Mouse (Mus musculus) forebrain, embryonic 12.5 days (tissue): ENCODE data around the gene Fgd3. TPM values are rescaled to one million over a fixed set of nuclear protein-coding genes. Genes with fewer than 3 reads are reported as not detected.
A peak's percentile ranks its signal among the peaks of the same experiment; 100 is the strongest.

Experiments
- ATAC-seq: fragments of 200-750 bp; cut with Nextera tagmentation; 2 replicates; pipeline ENCODE4 v1.8.0; 2017; ENCODE audit warnings: moderate TSS enrichment; ENCODE audit not compliant: low FRiP score
- H3K27ac ChIP-seq: fragments of 300-500 bp; sonication (generic); 2 replicates; pipeline ENCODE4 v1.5.1; 2016; ENCODE audit warnings: mild to moderate bottlenecking
- H3K27me3 ChIP-seq: fragments of 300-500 bp; sonication (generic); 2 replicates; pipeline ENCODE4 v1.6.1; 2016; ENCODE audit warnings: mild to moderate bottlenecking
- H3K36me3 ChIP-seq: fragments of 300-500 bp; sonication (generic); replicated peaks from 2 replicates; pipeline ENCODE4 v1.6.1; 2016; ENCODE audit warnings: mild to moderate bottlenecking
- H3K4me1 ChIP-seq: fragments of 300-500 bp; sonication (generic); 2 replicates; pipeline ENCODE4 v1.6.1; 2016
- H3K4me2 ChIP-seq: fragments of 300-500 bp; sonication (generic); 2 replicates; pipeline ENCODE4 v1.6.1; 2016; ENCODE audit warnings: mild to moderate bottlenecking, moderate library complexity
- H3K4me3 ChIP-seq: fragments of 300-500 bp; sonication (generic); replicated peaks from 2 replicates; pipeline ENCODE4 v1.5.1; 2016; ENCODE audit warnings: mild to moderate bottlenecking
- H3K9ac ChIP-seq: fragments of 300-500 bp; sonication (generic); 2 replicates; pipeline ENCODE4 v1.6.1; 2016; ENCODE audit warnings: mild to moderate bottlenecking
- H3K9me3 ChIP-seq: fragments of 300-500 bp; sonication (generic); 2 replicates; pipeline ENCODE4 v1.6.1; 2016
- WGBS: fragments of 180-500 bp; shearing (Covaris S2); methylation state at CpG from one replicate; pipeline ENCODE4 v1.1.7; 2016; 5-methylcytosine and 5-hydroxymethylcytosine counted together
- polyA plus RNA-seq: library from polyadenylated mRNA; unstranded; fragments of >200 nt; fragmentation: Nextera tagmentation; extraction: Ambion mirVana; gene quantifications from 2 replicates; pipeline ENCODE4 v1.2.1, GENCODE M21; 2016

Gene Fgd3
- polyA plus RNA-seq, 1 experiment from 2014 or later: 1.7 TPM

GRCm38 (mm10) chr13:49238737-49239136 is 81.4 kb downstream of the Fgd3 start:
- 91% methylated on average over 8 of the region's 8 CpGs for WGBS

GRCm38 (mm10) chr13:49237617-49238016 is 82.5 kb downstream of the Fgd3 start:
- Histone ChIP-seq H3K27me3 (no peaks in the 10 kb centered on the region), H3K4me1 (no peaks in the 10 kb centered on the region), H3K36me3 (no peaks in the 10 kb centered on the region), H3K9me3 (0 out of 2 replicates have a peak, but pooled peaks cover 6% of the 10 kb centered on the region), H3K9ac (no peak overlapping the region), H3K27ac (no peak overlapping the region), H3K4me3 (no peak overlapping the region), H3K4me2 (no peak overlapping the region)
- 92% methylated on average over 8 of the region's 8 CpGs for WGBS
- no peak for ATAC-seq

More at GRCm38 (mm10) chr13:49238737-49239136, 81.4 kb downstream of the Fgd3 start:
- H3K9me3 ChIP-seq: 0 out of 2 replicates have a peak, but pooled peaks cover 6% of the 10 kb centered on the region
- no peaks in the 10 kb centered on the region for H3K36me3 ChIP-seq
- H3K4me2 ChIP-seq: no peak overlapping the region
- no peaks in the 10 kb centered on the region for H3K27me3 ChIP-seq
- H3K27ac ChIP-seq: no peak overlapping the region
- H3K4me1 ChIP-seq: no peaks in the 10 kb centered on the region
- ATAC-seq: no peak
- no peak overlapping the region for H3K9ac ChIP-seq
- H3K4me3 ChIP-seq: no peak overlapping the region

- Histone ChIP-seq H3K9me3 (0 out of 2 replicates have a peak, but pooled peaks cover 6% of the 10 kb centered on the region), H3K9ac (no peak overlapping the region), H3K4me2 (no peak overlapping the region), H3K27me3 (no peaks in the 10 kb centered on the region), H3K27ac (no peak overlapping the region), H3K36me3 (no peaks in the 10 kb centered on the region), H3K4me1 (no peaks in the 10 kb centered on the region), H3K4me3 (no peak overlapping the region)
- WGBS: 96% methylated on average over 4 of the region's 4 CpGs
- ATAC-seq: no peak
These were observed 85.4 kb downstream of the Fgd3 start for GRCm38 (mm10) chr13:49234711-49235110.

- Histone ChIP-seq H3K9ac (no peak overlapping the region), H3K4me2 (no peak overlapping the region), H3K36me3 (no peaks in the 10 kb centered on the region), H3K27ac (no peak overlapping the region), H3K9me3 (0 out of 2 replicates have a peak, but pooled peaks cover 6% of the 10 kb centered on the region), H3K27me3 (no peaks in the 10 kb centered on the region), H3K4me3 (no peak overlapping the region), H3K4me1 (no peaks in the 10 kb centered on the region)
- no peak for ATAC-seq
- WGBS: 91% methylated on average over 8 of the region's 8 CpGs
These were observed 86.1 kb downstream of the Fgd3 start for GRCm38 (mm10) chr13:49233792-49234572.

- Histone ChIP-seq H3K9ac (no peak overlapping the region), H3K36me3 (no peaks in the 10 kb centered on the region), H3K27ac (no peak overlapping the region), H3K4me2 (no peak overlapping the region), H3K4me1 (no peaks in the 10 kb centered on the region), H3K9me3 (no peaks in the 10 kb centered on the region), H3K27me3 (peaks cover 10% of the 10 kb centered on the region; the same call in 1 of the 2 replicates), H3K4me3 (no peak overlapping the region)
- ATAC-seq: no peak
- 29% methylated on average over 4 of the region's 4 CpGs for WGBS
These were observed 94.5 kb downstream of the Fgd3 start for GRCm38 (mm10) chr13:49225633-49226032.

- Histone ChIP-seq H3K9ac (no peak overlapping the region), H3K27ac (no peak overlapping the region), H3K4me2 (no peak overlapping the region), H3K27me3 (peaks cover 10% of the 10 kb centered on the region; the same call in 1 of the 2 replicates), H3K9me3 (no peaks in the 10 kb centered on the region), H3K4me1 (no peaks in the 10 kb centered on the region), H3K36me3 (no peaks in the 10 kb centered on the region), H3K4me3 (no peak overlapping the region)
- 80% methylated on average over 3 of the region's 3 CpGs for WGBS
- no peak for ATAC-seq
These were observed 95.0 kb downstream of the Fgd3 start for GRCm38 (mm10) chr13:49225159-49225558.

GRCm38 (mm10) chr13:49224729-49225128 is 95.4 kb downstream of the Fgd3 start:
- Histone ChIP-seq H3K4me3 (no peak overlapping the region), H3K36me3 (no peaks in the 10 kb centered on the region), H3K27me3 (peaks cover 10% of the 10 kb centered on the region; the same call in 1 of the 2 replicates), H3K4me2 (no peak overlapping the region), H3K9ac (no peak overlapping the region), H3K27ac (no peak overlapping the region), H3K4me1 (no peaks in the 10 kb centered on the region), H3K9me3 (no peaks in the 10 kb centered on the region)
- WGBS: 31% methylated on average over 6 of the region's 6 CpGs
- no peak for ATAC-seq

- Histone ChIP-seq H3K9ac (no peak overlapping the region), H3K4me2 (no peak overlapping the region), H3K4me1 (no peaks in the 10 kb centered on the region), H3K9me3 (no peaks in the 10 kb centered on the region), H3K4me3 (no peak overlapping the region), H3K27me3 (peaks cover 10% of the 10 kb centered on the region; the same call in 1 of the 2 replicates), H3K27ac (no peak overlapping the region), H3K36me3 (no peaks in the 10 kb centered on the region)
- WGBS: 21% methylated on average over 10 of the region's 10 CpGs
- no peak for ATAC-seq
These were observed 95.8 kb downstream of the Fgd3 start for GRCm38 (mm10) chr13:49224314-49224713.

- Histone ChIP-seq H3K4me1 (peaks cover 12% of the 10 kb centered on the region), H3K9me3 (no peaks in the 10 kb centered on the region), H3K36me3 (no peaks in the 10 kb centered on the region), H3K9ac (no peak overlapping the region), H3K27me3 (peaks cover 26% of the 10 kb centered on the region; the same call in 1 of the 2 replicates), H3K4me2 (no peak overlapping the region), H3K27ac (no peak overlapping the region), H3K4me3 (no peak overlapping the region)
- no peak for ATAC-seq
- 31% methylated on average over 5 of the region's 5 CpGs for WGBS
These were observed 99.2 kb downstream of the Fgd3 start for GRCm38 (mm10) chr13:49220912-49221311.

- Histone ChIP-seq H3K4me2 (no peak overlapping the region), H3K36me3 (no peaks in the 10 kb centered on the region), H3K4me1 (peaks cover 26% of the 10 kb centered on the region), H3K9ac (no peak overlapping the region), H3K4me3 (no peak overlapping the region), H3K9me3 (no peaks in the 10 kb centered on the region), H3K27ac (no peak overlapping the region), H3K27me3 (peaks cover 30% of the 10 kb centered on the region)
- WGBS: 82% methylated on average over 4 of the region's 4 CpGs
- ATAC-seq: no peak
These were observed 100.7 kb downstream of the Fgd3 start for GRCm38 (mm10) chr13:49219367-49219766.

- Histone ChIP-seq H3K4me3 (no peak overlapping the region), H3K9ac (no peak overlapping the region), H3K36me3 (no peaks in the 10 kb centered on the region), H3K27me3 (peaks cover 30% of the 10 kb centered on the region), H3K4me2 (no peak overlapping the region), H3K9me3 (no peaks in the 10 kb centered on the region), H3K27ac (no peak overlapping the region), H3K4me1 (peaks cover 31% of the 10 kb centered on the region)
- WGBS: 17% methylated on average over 3 of the region's 3 CpGs
- ATAC-seq: no peak
These were observed 101.5 kb downstream of the Fgd3 start for GRCm38 (mm10) chr13:49218651-49219050.

- H3K4me2 ChIP-seq: peak overlapping the region; percentile 93; the same call in 1 of the 2 replicates
- no peak overlapping the region for H3K4me3 ChIP-seq
- 49% methylated on average over 9 of the region's 9 CpGs for WGBS
- H3K9me3 ChIP-seq: no peaks in the 10 kb centered on the region
- H3K4me1 ChIP-seq: peaks cover 41% of the 10 kb centered on the region
- no peak overlapping the region for H3K9ac ChIP-seq
- no peak overlapping the region for H3K27ac ChIP-seq
- peaks cover 39% of the 10 kb centered on the region for H3K27me3 ChIP-seq
- no peak for ATAC-seq
- H3K36me3 ChIP-seq: no peaks in the 10 kb centered on the region
These were observed 103.1 kb downstream of the Fgd3 start for GRCm38 (mm10) chr13:49216808-49217561.
